Mouse (Mus musculus) adrenal gland (tissue): Measurements from ENCODE around the gene Lrrc26.

Source experiments
- intact Hi-C: fragments of 180-260 bp; cut with DNase I; formaldehyde crosslinking; loops from one replicate; pipeline ENCODE4 v1.15.1; 2025

Gene Lrrc26

GRCm38 (mm10) chr2:25333569-25333968 lies 43.9 kb downstream of the Lrrc26 start:
- intact Hi-C loops = loop anchor here (5.0 to 10.0 kb wide), 2 partner anchors 61 to 139 kb away; partner anchors contain the start of genes Anapc2, Ssna1 and Tor4a

- intact Hi-C loops = loop anchor here (10.0 kb wide), 1 partner anchor 144 kb away; the partner anchor contains the start of gene Tor4a
These were observed 48.6 kb downstream of the Lrrc26 start for GRCm38 (mm10) chr2:25338303-25338702.
